Mouse (Mus musculus) liver, embryonic 14.5 days (tissue): ENCODE measurements around the gene Gtf2b.

ENCODE experiments used
- CTCF ChIP-seq: IDR thresholded peaks from 2 replicates; pipeline ENCODE4 v1.5.1; 2016; ENCODE audit warnings: antibody characterized with exemption, low read depth, control low read depth
- EP300 ChIP-seq: IDR thresholded peaks from 2 replicates; pipeline ENCODE4 v1.6.1; 2016; ENCODE audit warnings: antibody characterized with exemption, low read depth

DNA sequence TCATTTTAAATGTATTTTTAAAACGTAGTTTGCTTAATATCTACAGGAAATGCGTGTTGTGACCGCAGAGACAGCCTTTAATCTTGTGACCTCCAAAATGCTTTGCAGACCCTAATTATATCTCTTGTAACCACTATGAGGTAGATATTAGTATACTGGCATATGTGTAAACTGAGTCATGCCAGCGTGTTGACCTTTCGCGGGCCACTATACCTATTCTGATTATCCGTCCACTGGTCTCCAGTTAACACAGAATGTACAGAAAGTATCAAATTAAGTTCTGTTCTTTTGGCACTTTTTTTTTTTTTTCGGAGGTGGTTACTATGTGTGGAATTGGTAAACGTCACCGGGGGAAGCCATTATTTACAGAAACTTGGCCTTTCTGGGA is 927 bp downstream of the Gtf2b start:
- TF ChIP-seq CTCF: no peak
- TF ChIP-seq EP300: no peak
